Mouse (Mus musculus): ENCODE measurements around the gene Sigirr. TPM values are rescaled to one million over a fixed set of nuclear protein-coding genes. Genes with fewer than 3 reads are reported as not detected.

Sigirr gene
- 4.4 and 5.0 TPM in 2 replicates for total RNA-seq (2023)

GRCm38 (mm10) chr7:141099911-141100691 lies at the start of gene Sigirr:
TSS of gene Sigirr (minus strand) at chr7:141100572.

GRCm38 (mm10) chr7:141122245-141122644 lies 21.9 kb upstream of the Sigirr start, which contains the start of gene Ptdss2:
TSS of gene Ptdss2 (plus strand) at chr7:141122382.

GRCm38 (mm10) chr7:141117636-141118035 lies 17.3 kb upstream of the Sigirr start, which contains the start of gene Ano9:
TSS of gene Ano9 (minus strand) at chr7:141117806.

DNA sequence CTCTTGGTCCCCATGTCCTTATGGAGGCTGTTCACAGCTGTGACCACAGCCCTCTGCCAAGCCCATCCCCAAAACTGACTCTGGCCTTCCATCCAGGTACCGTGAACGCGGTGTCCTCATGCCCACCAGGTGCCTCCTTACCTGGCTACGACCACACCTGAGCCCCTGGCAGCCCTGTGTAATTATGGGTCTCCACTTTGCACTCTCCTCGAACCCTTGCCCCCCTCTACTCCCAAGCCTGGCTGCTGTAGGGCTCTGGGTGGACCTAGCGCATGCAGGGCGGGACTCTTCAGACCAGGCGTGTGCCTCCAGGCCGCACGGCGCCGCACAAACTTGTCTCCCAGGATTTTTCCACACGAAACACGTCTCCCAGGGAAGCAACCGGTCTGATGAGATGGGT lies 22.5 kb downstream of the Sigirr start, which contains the start of gene Pkp3:
Gene Pkp3, plus strand, starts transcription at position 378 of the 400 bp plus-strand sequence.

GRCm38 (mm10) chr7:141060426-141061242 lies 39.7 kb downstream of the Sigirr start, which contains the start of gene B4galnt4:
TSS of gene B4galnt4 (plus strand) at chr7:141061104.

Other genes starting within 250 kb of the Sigirr start
- not detected in 2 replicates for gene Gm45785, start 244.2 kb downstream of the Sigirr start, total RNA-seq (2023)
- 98.6 and 113 TPM in 2 replicates for gene Ric8a, start 243.6 kb downstream of the Sigirr start, total RNA-seq (2023)
- 21.7 and 27.0 TPM in 2 replicates for gene Bet1l, start 243.0 kb downstream of the Sigirr start, total RNA-seq (2023)
- gene Psmd13, start 218.6 kb downstream of the Sigirr start, total RNA-seq (2023), result 110 and 137 TPM in 2 replicates
- gene Sirt3, start 218.3 kb downstream of the Sigirr start, total RNA-seq (2023), result 7.0 and 7.2 TPM in 2 replicates
- gene Cox8b, start 200.1 kb downstream of the Sigirr start, total RNA-seq (2023), result not detected in 2 replicates
- not detected in 2 replicates for gene Nlrp6, start 179.7 kb downstream of the Sigirr start, total RNA-seq (2023)
- gene Pgghg, start 159.2 kb downstream of the Sigirr start, total RNA-seq (2023), result 19.6 and 25.0 TPM in 2 replicates
- gene Ifitm5, start 150.3 kb downstream of the Sigirr start, total RNA-seq (2023), result 0.73 and 1.7 TPM in 2 replicates
- not detected in 2 replicates for gene Gm45717, start 144.6 kb downstream of the Sigirr start, total RNA-seq (2023)
- gene Ifitm2, start 144.6 kb downstream of the Sigirr start, total RNA-seq (2023), result 357 and 529 TPM in 2 replicates
- gene Ifitm1, start 133.4 kb downstream of the Sigirr start, total RNA-seq (2023), result 416 and 495 TPM in 2 replicates
- 381 and 488 TPM in 2 replicates for gene Ifitm3, start 89.8 kb downstream of the Sigirr start, total RNA-seq (2023)
- gene Ifitm6, start 82.6 kb downstream of the Sigirr start, total RNA-seq (2023), result 593 and 1,068 TPM in 2 replicates
- not detected in 2 replicates for gene Gm17387, start 71.4 kb downstream of the Sigirr start, total RNA-seq (2023)
- gene B4galnt4, start 39.5 kb downstream of the Sigirr start, total RNA-seq (2023), result 0.34 and 0.82 TPM in 2 replicates
- gene Pkp3, start 22.4 kb downstream of the Sigirr start, total RNA-seq (2023), result 2.4 and 2.6 TPM in 2 replicates
- not detected in 2 replicates for gene Ano9, start 17.2 kb upstream of the Sigirr start, total RNA-seq (2023)
- 5.3 and 7.8 TPM in 2 replicates for gene Ptdss2, start 21.8 kb upstream of the Sigirr start, total RNA-seq (2023)
- gene Rnh1, start 72.3 kb upstream of the Sigirr start, total RNA-seq (2023), result 105 and 134 TPM in 2 replicates
- gene Hras, start 93.4 kb upstream of the Sigirr start, total RNA-seq (2023), result 23.9 and 28.1 TPM in 2 replicates
- 4.2 and 4.5 TPM in 2 replicates for gene Lrrc56, start 93.6 kb upstream of the Sigirr start, total RNA-seq (2023)
- 0.18 TPM in 1 of 2 replicates, not detected in the other for gene Lmntd2, start 113.5 kb upstream of the Sigirr start, total RNA-seq (2023)
- 2.7 and 5.1 TPM in 2 replicates for gene Rassf7, start 115.3 kb upstream of the Sigirr start, total RNA-seq (2023)
- 89.4 and 114 TPM in 2 replicates for gene Phrf1, start 128.2 kb upstream of the Sigirr start, total RNA-seq (2023)
- gene Irf7, start 165.9 kb upstream of the Sigirr start, total RNA-seq (2023), result 21.6 and 37.9 TPM in 2 replicates
- gene Cdhr5, start 176.2 kb upstream of the Sigirr start, total RNA-seq (2023), result not detected in 2 replicates
- not detected in 2 replicates for gene Sct, start 178.6 kb upstream of the Sigirr start, total RNA-seq (2023)
- gene Drd4, start 191.4 kb upstream of the Sigirr start, total RNA-seq (2023), result not detected in 2 replicates
- gene Deaf1, start 227.1 kb upstream of the Sigirr start, total RNA-seq (2023), result 24.8 and 29.7 TPM in 2 replicates
- gene Tmem80, start 227.2 kb upstream of the Sigirr start, total RNA-seq (2023), result 7.0 and 7.4 TPM in 2 replicates
- gene Eps8l2, start 238.3 kb upstream of the Sigirr start, total RNA-seq (2023), result 0.47 and 0.66 TPM in 2 replicates

Data from neutrophil, adult 65 days (primary cell).